Mouse (Mus musculus) heart, adult 2 months (tissue): ENCODE results near the gene Psmb5.

Experiments
- CTCF ChIP-seq: fragments of 200-600 bp; IDR thresholded peaks from 2 replicates; pipeline ENCODE4 v1.8.1; 2022; ENCODE audit warnings: antibody characterized with exemption, mild to moderate bottlenecking, moderate library complexity
- EP300 ChIP-seq: fragments of 200-500 bp; IDR thresholded peaks from 2 replicates; pipeline ENCODE4 v1.6.1; 2011; ENCODE audit warnings: low read depth, low read length, control low read depth; ENCODE audit not compliant: insufficient read depth

- TF ChIP-seq CTCF: no peak
- TF ChIP-seq EP300: no peak
These were observed 30.1 kb upstream of the Psmb5 start for GRCm38 (mm10) chr14:54647900-54648299.
